11 mouse cellular contexts compared by ENCODE assay signal in genomic region chr8:125336799-125337198, GRCm38 (mm10).
DNase-seq lines count a peak whose midpoint lies in the region; ATAC-seq lines count a peak whose summit lies in the region.
"Had no signal": no experiment of that assay in that cellular context is flagged by ENCODE, and none has a peak within 500 bp of the region (broad histone marks: within the 10 kb centered on the region; RNA-seq: fewer than 3 reads in every experiment).

No protein-coding gene starts in this region.

- H3K4me1 ChIP-seq in midbrain, embryonic 11.5 days (ENCODE audit: control insufficient read depth, insufficient read depth, low read length): peaks cover 16% of the 10 kb centered on the region
- peaks cover 15% of the 10 kb centered on the region for H3K4me1 ChIP-seq in midbrain, embryonic 16.5 days (ENCODE audit: control insufficient read depth, insufficient read depth, low read length)
- peaks cover 20% of the 10 kb centered on the region for H3K4me1 ChIP-seq in neural tube, embryonic 14.5 days (ENCODE audit: control insufficient read depth, insufficient read depth, low read length)

- H3K27ac ChIP-seq in midbrain, embryonic 11.5 days (ENCODE audit: low read depth, low read length): no peak overlapping the region
- no peak overlapping the region for H3K27ac ChIP-seq in midbrain, embryonic 16.5 days (ENCODE audit: low read length)
- peak overlapping the region; percentile 34; the same call in 1 of the 2 replicates for H3K27ac ChIP-seq in neural tube, embryonic 14.5 days (ENCODE audit: low read depth, low read length)
- H3K27ac ChIP-seq: stomach, embryonic 15.5 days had no signal

- no peak for DNase-seq in midbrain, embryonic 11.5 days (ENCODE audit: low spot score, missing footprints)
- no peak for DNase-seq in cerebellum, postnatal 25 days
- DNase-seq in kidney, adult 11 months: no peak
- DNase-seq: kidney, postnatal 4 days had no signal

- H3K4me3 ChIP-seq in midbrain, embryonic 11.5 days (ENCODE audit: low read depth, low read length): no peak overlapping the region
- no peak overlapping the region for H3K4me3 ChIP-seq in midbrain, embryonic 16.5 days (ENCODE audit: low read depth, low read length)
- no peak overlapping the region for H3K4me3 ChIP-seq in neural tube, embryonic 14.5 days (ENCODE audit: low read depth, low read length)
- H3K4me3 ChIP-seq: heart, embryonic 12.5 days; stomach, embryonic 15.5 days had no signal

- ATAC-seq in midbrain, embryonic 11.5 days (ENCODE audit: low FRiP score): peak; percentile 51
- ATAC-seq in midbrain, embryonic 16.5 days: no peak
- ATAC-seq in CD4-positive, CD25-positive, alpha-beta regulatory T cell, adult 4 months: peak; percentile 83
- ATAC-seq in activated CD4-positive, CD25-positive, alpha-beta regulatory T cell, adult 4 months: peak; percentile 83
- no peak for ATAC-seq in neural tube, embryonic 14.5 days (ENCODE audit: low read depth)
- ATAC-seq: intestine, embryonic 16.5 days had no signal

- H3K27me3 ChIP-seq in midbrain, embryonic 11.5 days (ENCODE audit: control insufficient read depth, insufficient read depth, low read length): peaks cover 17% of the 10 kb centered on the region
- H3K27me3 ChIP-seq in midbrain, embryonic 16.5 days (ENCODE audit: control insufficient read depth, insufficient read depth, low read depth, low read length): peaks cover 5% of the 10 kb centered on the region; the same call in 1 of the 2 replicates
- peaks cover 2% of the 10 kb centered on the region for H3K27me3 ChIP-seq in neural tube, embryonic 14.5 days (ENCODE audit: control insufficient read depth, insufficient read depth, low read length)
- H3K27me3 ChIP-seq: stomach, embryonic 15.5 days had no signal

- no peaks in the 10 kb centered on the region for H3K9me3 ChIP-seq in midbrain, embryonic 11.5 days (ENCODE audit: control insufficient read depth, low read length)
- no peaks in the 10 kb centered on the region for H3K9me3 ChIP-seq in midbrain, embryonic 16.5 days (replicated peaks; ENCODE audit: control insufficient read depth, low read length, poor library complexity, severe bottlenecking)
- no peaks in the 10 kb centered on the region for H3K9me3 ChIP-seq in neural tube, embryonic 14.5 days (ENCODE audit: control insufficient read depth, low read length)
- H3K9me3 ChIP-seq: stomach, embryonic 15.5 days had no signal

- no peak overlapping the region; the same call in 1 of the 2 replicates for H3K4me2 ChIP-seq in midbrain, embryonic 11.5 days
- H3K4me2 ChIP-seq in midbrain, embryonic 16.5 days (ENCODE audit: low read length): no peak overlapping the region
- H3K4me2 ChIP-seq in neural tube, embryonic 14.5 days (ENCODE audit: low read depth, low read length): no peak overlapping the region
- H3K4me2 ChIP-seq: heart, embryonic 12.5 days had no signal

- 18% methylated on average over 3 of the region's 3 CpGs for WGBS in midbrain, embryonic 11.5 days
- 23% methylated on average over 3 of the region's 3 CpGs for WGBS in midbrain, embryonic 16.5 days
- WGBS in neural tube, embryonic 14.5 days: 30% methylated on average over 3 of the region's 3 CpGs

- H3K36me3 ChIP-seq in midbrain, embryonic 11.5 days (ENCODE audit: control insufficient read depth, insufficient read depth, low read length): no peaks in the 10 kb centered on the region
- no peaks in the 10 kb centered on the region for H3K36me3 ChIP-seq in midbrain, embryonic 16.5 days (ENCODE audit: control insufficient read depth, insufficient read depth, low read length)
- H3K36me3 ChIP-seq in neural tube, embryonic 14.5 days (ENCODE audit: control insufficient read depth, insufficient read depth, low read length): no peaks in the 10 kb centered on the region
- H3K36me3 ChIP-seq: heart, embryonic 12.5 days; stomach, embryonic 15.5 days had no signal

- no peak overlapping the region for H3K9ac ChIP-seq in midbrain, embryonic 11.5 days (ENCODE audit: low read length)
- H3K9ac ChIP-seq in midbrain, embryonic 16.5 days (ENCODE audit: low read depth, low read length): no peak overlapping the region
- H3K9ac ChIP-seq in neural tube, embryonic 14.5 days (replicated peaks; ENCODE audit: low read depth, low read length): no peak overlapping the region
- H3K9ac ChIP-seq: heart, embryonic 12.5 days; stomach, embryonic 15.5 days had no signal

Comparison
In these comparisons a context has a peak if more than half of its experiments do, and no peak if none do; other contexts are left out.
1. ATAC-seq: peak in midbrain, embryonic 11.5 days (single experiment), CD4-positive, CD25-positive, alpha-beta regulatory T cell, adult 4 months (single experiment) and activated CD4-positive, CD25-positive, alpha-beta regulatory T cell, adult 4 months (single experiment); none in midbrain, embryonic 16.5 days (single experiment) and neural tube, embryonic 14.5 days (single experiment).